Mouse (Mus musculus) liver, postnatal 0 days (tissue): ENCODE measurements around the gene Unc13a.
A peak's percentile ranks its signal among the peaks of the same experiment; 100 is the strongest.

Experiments
- CTCF ChIP-seq: sonication (generic); IDR thresholded peaks from 2 replicates; pipeline ENCODE4 v1.5.1; 2016; ENCODE audit warnings: antibody characterized with exemption, low read depth
- EP300 ChIP-seq: IDR thresholded peaks from 2 replicates; pipeline ENCODE4 v1.6.1; 2016; ENCODE audit warnings: antibody characterized with exemption, low read depth, mild to moderate bottlenecking

GRCm38 (mm10) chr8:71586891-71587290, 84.7 kb downstream of the Unc13a start:
- TF ChIP-seq EP300 (no peak), CTCF (peak; percentile 80)
